Mouse (Mus musculus) heart, adult 11 months (tissue): ENCODE data around the gene Bbs2.
"Not testable (repeated sequence)": the region's sequence is repeated elsewhere in the genome, so short reads cannot be mapped to it uniquely, and the experiment has no call there.

Experiments used
- DNase-seq: peaks from one replicate; pipeline ENCODE4 v3.0.0; 2022

Bbs2 gene

GRCm38 (mm10) chr8:94094281-94094680, 4.4 kb downstream of the Bbs2 start:
- DNase-seq, result no peak

- DNase-seq, result no peak
Measured at GRCm38 (mm10) chr8:94092848-94093247, 5.9 kb downstream of the Bbs2 start.

- no peak for DNase-seq
Measured at GRCm38 (mm10) chr8:94089715-94090114, 9.0 kb downstream of the Bbs2 start.

- no peak for DNase-seq
Measured at GRCm38 (mm10) chr8:94087964-94088363, 10.8 kb downstream of the Bbs2 start.

DNA sequence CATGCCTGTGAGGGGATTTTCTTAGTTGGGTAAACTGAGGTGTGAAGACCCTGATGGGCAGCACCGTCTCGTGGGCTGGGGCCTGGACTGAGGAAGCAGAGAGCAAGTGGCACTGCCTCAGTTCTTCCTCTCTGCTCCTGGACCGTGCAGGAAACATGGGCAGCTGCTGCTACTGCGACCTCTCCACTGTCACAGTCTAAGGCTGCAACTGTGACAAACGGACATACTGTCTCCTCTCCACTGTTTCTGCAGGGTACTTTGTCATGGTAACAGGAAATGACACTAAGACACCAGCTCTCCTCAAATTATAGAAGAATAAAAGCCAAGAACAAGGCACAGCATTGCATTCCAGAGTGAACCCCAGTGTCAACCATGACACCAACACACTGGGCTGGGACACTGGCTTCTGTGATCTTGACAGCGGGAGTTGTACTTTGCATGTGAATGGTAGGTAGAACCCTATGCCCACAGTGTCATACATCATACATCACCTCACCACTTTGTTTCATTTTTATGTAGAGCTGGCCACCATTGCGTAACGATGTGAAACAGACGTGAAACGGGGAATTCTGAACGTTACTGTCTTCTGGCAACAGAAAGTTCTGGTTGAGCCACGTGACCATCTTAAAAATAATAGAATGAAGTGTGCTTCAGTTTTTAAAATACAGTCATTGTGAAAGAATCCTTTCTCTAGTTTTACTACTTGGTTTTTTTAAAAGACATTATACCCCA, 22.1 kb downstream of the Bbs2 start:
- DNase-seq, result peak; percentile 75

GRCm38 (mm10) chr8:94068793-94069192, 29.9 kb downstream of the Bbs2 start:
- DNase-seq, result peak; percentile 86

DNA sequence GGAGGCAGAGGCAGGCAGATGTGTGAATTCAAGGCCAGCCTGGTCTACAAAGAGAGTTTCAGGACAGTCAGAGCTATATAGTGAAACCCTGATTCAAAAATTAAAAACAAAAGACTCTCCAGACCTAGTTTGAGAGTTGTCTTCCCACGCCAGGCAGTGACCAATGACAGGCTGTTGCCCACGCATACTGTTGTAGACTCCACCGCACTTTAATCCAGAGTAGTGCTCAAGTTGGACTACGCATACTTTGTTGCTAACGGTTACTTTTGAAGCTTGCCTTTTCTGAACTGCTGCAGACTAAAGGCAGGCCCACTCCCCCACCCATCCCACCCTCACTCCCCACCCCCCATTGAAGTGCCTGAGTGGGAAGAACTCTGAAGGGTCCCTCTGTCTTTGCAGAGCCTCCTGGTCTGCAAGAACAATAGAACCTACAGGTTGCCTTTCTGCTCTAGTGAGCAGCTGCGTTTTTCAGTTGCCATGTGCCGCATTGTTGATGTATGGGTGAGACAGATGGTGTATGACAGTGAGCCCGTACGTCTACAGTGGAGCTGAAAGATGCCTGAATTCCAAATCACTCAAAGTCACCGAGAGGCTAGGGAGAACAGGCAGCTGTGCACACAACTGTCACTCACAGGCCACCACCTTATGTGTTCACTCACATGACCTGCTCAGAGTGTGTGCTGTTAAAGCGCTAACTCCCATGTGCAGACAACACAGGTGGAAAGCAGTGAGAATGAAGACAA, 32.4 kb downstream of the Bbs2 start:
- peak; percentile 65 for DNase-seq

DNA sequence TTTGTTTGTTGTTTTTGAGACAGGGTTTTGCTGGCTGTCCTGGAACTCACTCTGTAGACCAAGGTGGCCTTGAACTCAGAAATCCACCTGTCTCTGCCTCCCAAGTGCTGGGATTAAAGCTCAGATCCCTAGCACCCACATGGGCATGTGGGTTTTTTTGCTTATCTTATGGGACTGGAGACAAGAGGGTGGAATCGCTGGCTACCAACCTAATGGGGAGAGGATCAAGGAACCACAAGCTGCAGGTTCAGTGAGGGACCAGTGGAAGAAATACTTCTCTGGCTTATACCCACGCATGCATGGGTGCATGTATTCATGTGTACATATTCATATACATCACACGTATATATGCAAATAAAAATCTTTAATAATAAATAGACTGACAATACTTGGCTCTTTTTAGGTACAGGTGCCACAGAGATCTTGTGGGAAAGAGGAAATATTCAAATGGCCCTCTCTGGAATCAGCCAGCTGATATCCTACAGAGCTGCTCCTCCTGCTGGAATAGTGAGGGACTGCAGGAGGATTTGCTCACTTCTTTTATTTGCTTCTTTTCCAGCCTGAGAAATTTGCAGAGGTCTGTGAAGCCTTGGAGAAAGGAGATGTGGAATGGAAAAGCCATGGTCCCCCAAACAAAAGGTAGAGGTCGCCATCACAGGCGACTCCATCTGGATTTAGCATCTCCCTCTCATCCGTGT, 41.4 kb downstream of the Bbs2 start:
- peak; percentile 74 for DNase-seq

DNA sequence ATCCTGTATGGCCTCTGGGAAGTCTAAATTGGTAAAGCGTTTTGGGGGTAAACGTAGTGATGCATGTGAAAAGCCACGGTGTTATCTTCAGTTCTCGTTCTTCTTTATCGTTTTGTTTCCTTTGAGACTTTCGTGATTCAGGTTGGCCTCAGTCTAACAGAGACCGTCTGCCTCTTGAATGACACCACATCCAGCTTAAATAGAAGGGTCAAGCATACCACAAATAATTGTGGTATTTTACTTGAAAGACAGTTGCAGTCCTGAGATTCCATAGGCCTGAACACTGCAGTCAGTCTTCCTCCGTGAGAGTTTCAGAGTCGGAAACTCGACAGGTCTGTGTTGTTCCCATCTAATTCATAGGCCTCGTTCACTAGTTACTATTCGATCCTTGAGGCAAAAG, 46.0 kb downstream of the Bbs2 start:
- DNase-seq, result no peak

GRCm38 (mm10) chr8:94047845-94048244, 50.9 kb downstream of the Bbs2 start:
- peak; percentile 71 for DNase-seq

DNA sequence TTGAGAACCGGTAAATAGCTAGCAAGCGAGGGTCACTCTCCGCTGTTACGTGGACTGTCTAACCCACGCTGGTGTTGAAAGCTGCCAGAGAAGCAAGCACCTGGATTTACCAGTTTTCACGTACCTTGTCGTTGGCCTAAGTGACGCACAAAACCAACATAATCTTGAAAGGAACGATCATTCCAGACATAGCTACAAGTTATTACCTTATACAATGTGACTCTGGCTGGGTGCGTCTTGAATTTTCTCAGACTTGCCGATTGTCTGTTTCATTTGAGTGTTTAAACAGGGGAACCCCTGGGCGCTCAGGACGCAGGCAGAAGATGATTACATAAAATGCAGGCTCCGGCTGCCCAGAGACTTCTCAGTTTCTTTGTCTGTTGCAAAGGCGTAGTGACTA, 60.9 kb downstream of the Bbs2 start:
- peak; percentile 74 for DNase-seq

DNA sequence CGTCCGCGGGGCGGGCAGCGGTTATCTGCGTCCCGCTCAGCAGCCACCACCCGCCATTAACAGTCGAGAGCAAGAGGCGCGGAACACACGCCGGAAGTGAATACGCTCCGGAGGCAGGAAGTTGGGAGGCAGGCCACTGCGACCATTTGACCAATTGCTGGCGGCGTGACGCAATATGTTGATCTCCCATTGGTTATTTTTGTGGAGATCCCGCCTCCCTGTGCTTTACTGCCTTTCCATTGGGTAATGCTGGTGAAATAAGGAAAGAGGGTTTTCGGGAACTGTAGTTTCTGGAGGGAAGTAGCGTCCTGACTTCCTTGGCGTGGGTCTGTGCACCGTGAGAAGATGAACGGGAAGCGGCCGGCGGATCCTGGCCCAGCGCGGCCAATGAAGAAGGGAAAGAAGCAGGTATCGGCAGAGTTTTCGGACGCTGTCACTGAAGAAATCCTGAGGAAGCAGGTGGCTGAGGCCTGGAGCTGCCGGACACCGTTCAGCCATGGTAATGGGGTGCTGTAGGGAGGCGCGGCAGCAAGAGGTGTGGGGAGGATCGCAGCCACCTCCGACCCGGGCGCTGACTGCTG, 61.7 kb downstream of the Bbs2 start, which contains the start of the genes Nudt21 and Ogfod1:
Nudt21 (minus strand) TSS at position 88 of the 581 bp plus-strand sequence.
Ogfod1 (plus strand) TSS at position 255 of the 581 bp plus-strand sequence.
- peak; percentile 100 for DNase-seq

DNA sequence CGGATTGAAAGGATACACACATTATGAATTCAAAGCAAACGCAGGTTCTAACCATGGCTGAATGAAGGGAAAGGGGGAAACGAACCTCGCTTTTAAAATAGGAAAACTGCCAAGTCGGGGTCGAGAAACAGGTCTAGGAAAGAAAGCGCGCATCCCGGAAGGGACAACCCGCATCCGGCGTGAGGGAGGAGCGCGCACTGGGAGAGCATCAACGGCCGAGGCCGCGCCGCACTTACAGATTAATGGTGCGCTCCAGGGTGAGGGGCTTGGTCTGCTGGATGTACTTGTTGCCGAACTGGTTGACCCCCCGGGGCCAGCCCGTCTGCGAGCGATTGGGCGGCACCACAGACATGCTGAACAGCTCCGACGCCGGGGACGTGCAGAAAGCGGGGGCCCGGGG, 62.2 kb downstream of the Bbs2 start:
- DNase-seq, result not testable (repeated sequence)

DNA sequence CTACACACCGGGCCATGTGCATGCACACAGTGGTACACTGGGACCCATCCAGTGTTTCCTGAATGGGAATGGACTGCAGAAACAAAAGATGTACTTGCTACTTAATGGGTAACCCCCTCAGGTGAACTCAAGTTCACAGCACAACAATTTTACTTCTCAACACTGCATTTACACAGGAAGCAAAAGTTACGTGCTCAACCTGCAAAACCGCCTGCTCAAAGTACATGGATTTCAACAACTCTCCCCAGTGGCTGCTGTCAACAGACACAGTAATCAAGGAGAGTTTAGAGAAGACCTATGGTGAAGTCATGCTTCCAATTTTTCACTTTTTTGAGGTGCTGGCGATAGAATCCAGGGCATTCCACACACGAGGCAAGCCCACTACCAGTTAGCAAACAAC, 63.5 kb downstream of the Bbs2 start:
- DNase-seq, result peak; percentile 79

- peak; percentile 66 for DNase-seq
Measured at GRCm38 (mm10) chr8:94033601-94034000, 65.1 kb downstream of the Bbs2 start.

DNA sequence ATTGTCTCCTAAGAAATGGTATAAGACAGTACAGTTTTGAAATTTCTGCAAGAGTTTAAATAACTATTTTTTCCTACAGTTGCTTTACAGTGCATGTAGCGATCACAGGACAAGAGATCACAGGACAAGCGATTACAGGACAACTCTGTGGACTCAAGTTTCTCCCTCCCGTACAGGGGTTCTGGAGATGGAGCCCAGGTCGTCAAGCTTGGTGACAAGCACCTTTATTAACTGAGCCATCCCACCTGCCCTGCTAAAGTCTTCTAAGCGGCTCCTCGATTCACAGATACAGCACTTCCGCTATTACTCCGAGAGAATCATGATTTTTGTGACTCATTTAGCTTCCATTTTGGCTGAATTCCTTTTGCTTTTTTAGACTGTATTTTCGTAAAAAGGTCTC, 69.0 kb downstream of the Bbs2 start:
- peak; percentile 61 for DNase-seq

- DNase-seq, result peak; percentile 59
Measured at GRCm38 (mm10) chr8:94023916-94024315, 74.8 kb downstream of the Bbs2 start.
